9 mouse cellular contexts compared by ENCODE assay signal in the genomic region with DNA sequence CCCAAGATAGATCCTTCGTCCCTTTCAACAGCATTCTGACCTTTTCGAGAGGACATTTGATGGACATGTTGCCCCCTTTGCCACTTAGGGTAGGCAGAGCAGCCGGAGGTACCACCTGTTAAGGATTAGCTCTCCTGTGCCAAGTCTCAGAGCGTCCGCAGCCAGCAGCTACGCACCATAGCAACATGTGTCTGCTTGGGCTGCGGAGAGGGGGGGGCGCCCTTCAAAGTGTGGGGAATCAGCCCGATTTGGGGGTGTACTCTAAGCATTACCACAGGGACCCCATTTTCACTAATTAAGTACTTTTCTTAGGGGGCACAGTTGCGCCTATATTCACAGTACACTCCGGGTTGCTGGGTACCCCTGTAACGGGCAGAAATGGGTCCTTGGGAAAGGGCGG.
DNase-seq lines count a peak whose midpoint lies in the region; ATAC-seq and TF ChIP-seq lines count a peak whose summit lies in the region.
"Had no signal": no experiment of that assay in that cellular context is flagged by ENCODE, and none has a peak within 500 bp of the region (broad histone marks: within the 10 kb centered on the region; RNA-seq: fewer than 3 reads in every experiment).

No protein-coding gene starts in this region.

- peak overlapping the region; percentile 9; the same call in 1 of the 2 replicates for H3K9ac ChIP-seq in liver, embryonic 11.5 days (ENCODE audit: low read depth, low read length)
- peak overlapping the region; percentile 32; the same call in 1 of the 2 replicates for H3K9ac ChIP-seq in embryonic facial prominence, embryonic 13.5 days
- H3K9ac ChIP-seq in hindbrain, postnatal 0 days (replicated peaks; ENCODE audit: low read length), result peak overlapping the region; percentile 31
- no peak overlapping the region for H3K9ac ChIP-seq in neural tube, embryonic 12.5 days

- no peak for TF ChIP-seq CTCF in hindbrain, postnatal 0 days (IDR thresholded peaks at IDR 0.05; ENCODE audit: low read depth)

- peak overlapping the region; percentile 51 for H3K4me2 ChIP-seq in liver, embryonic 11.5 days
- peak overlapping the region; percentile 55 for H3K4me2 ChIP-seq in embryonic facial prominence, embryonic 13.5 days
- H3K4me2 ChIP-seq in hindbrain, postnatal 0 days (ENCODE audit: low read depth, low read length), result peak overlapping the region; percentile 37
- peak overlapping the region; percentile 52 for H3K4me2 ChIP-seq in neural tube, embryonic 12.5 days (replicated peaks)

- H3K27me3 ChIP-seq in liver, embryonic 11.5 days (replicated peaks; ENCODE audit: control insufficient read depth, insufficient read depth, low read length), result peaks cover 8% of the 10 kb centered on the region
- no peaks in the 10 kb centered on the region for H3K27me3 ChIP-seq in embryonic facial prominence, embryonic 13.5 days
- H3K27me3 ChIP-seq in hindbrain, postnatal 0 days (ENCODE audit: insufficient read depth, low read length), result no peaks in the 10 kb centered on the region
- H3K27me3 ChIP-seq in neural tube, embryonic 12.5 days (replicated peaks), result no peaks in the 10 kb centered on the region

- WGBS in liver, embryonic 11.5 days, result 50% methylated on average over 13 of the region's 13 CpGs
- WGBS in embryonic facial prominence, embryonic 13.5 days, result 49% methylated on average over 13 of the region's 13 CpGs
- 53% methylated on average over 13 of the region's 13 CpGs for WGBS in hindbrain, postnatal 0 days
- WGBS in neural tube, embryonic 12.5 days, result 50% methylated on average over 13 of the region's 13 CpGs

- peak overlapping the region; percentile 28 for H3K4me3 ChIP-seq in liver, embryonic 11.5 days (ENCODE audit: low read depth, low read length)
- peak overlapping the region; percentile 54 for H3K4me3 ChIP-seq in embryonic facial prominence, embryonic 13.5 days
- peak overlapping the region; percentile 47 for H3K4me3 ChIP-seq in hindbrain, postnatal 0 days (ENCODE audit: low read length)
- peak overlapping the region; percentile 46 for H3K4me3 ChIP-seq in neural tube, embryonic 12.5 days
- H3K4me3 ChIP-seq: myocyte had no signal

- H3K27ac ChIP-seq in liver, embryonic 11.5 days (ENCODE audit: low read depth, low read length), result peak overlapping the region; percentile 16
- H3K27ac ChIP-seq in embryonic facial prominence, embryonic 13.5 days, result no peak overlapping the region
- peak overlapping the region; percentile 74 for H3K27ac ChIP-seq in hindbrain, postnatal 0 days
- H3K27ac ChIP-seq in neural tube, embryonic 12.5 days, result no peak overlapping the region

- no peaks in the 10 kb centered on the region for H3K4me1 ChIP-seq in liver, embryonic 11.5 days (replicated peaks; ENCODE audit: control insufficient read depth, insufficient read depth, low read length)
- H3K4me1 ChIP-seq in embryonic facial prominence, embryonic 13.5 days, result peaks cover 13% of the 10 kb centered on the region
- H3K4me1 ChIP-seq in hindbrain, postnatal 0 days (ENCODE audit: insufficient read depth, low read length), result no peaks in the 10 kb centered on the region
- H3K4me1 ChIP-seq in neural tube, embryonic 12.5 days, result no peaks in the 10 kb centered on the region

- DNase-seq in liver, embryonic 11.5 days (ENCODE audit: low spot score), result no peak
- DNase-seq in liver, result no peak
- DNase-seq in hindbrain, postnatal 0 days (ENCODE audit: low spot score), result peak; percentile 56
- DNase-seq in embryo, embryonic 11 days, result no peak
- DNase-seq in spleen, postnatal 36 days (ENCODE audit: low spot score in 2 of 2), result no peak
- no peak for DNase-seq in right cerebral cortex, postnatal 36 days (ENCODE audit: low spot score in 2 of 2)

- no peak for ATAC-seq in liver, embryonic 11.5 days (replicated peaks; ENCODE audit: low FRiP score)
- no peak for ATAC-seq in embryonic facial prominence, embryonic 13.5 days (ENCODE audit: insufficient number of reproducible peaks, insufficient read depth, low FRiP score, low TSS enrichment, low read depth)
- no peak for ATAC-seq in hindbrain, postnatal 0 days
- no peak for ATAC-seq in neural tube, embryonic 12.5 days (ENCODE audit: low FRiP score, low read depth)

- no peaks in the 10 kb centered on the region for H3K36me3 ChIP-seq in liver, embryonic 11.5 days (ENCODE audit: control insufficient read depth, insufficient read depth, low read length)
- 0 out of 2 replicates have a peak, but pooled peaks cover 8% of the 10 kb centered on the region for H3K36me3 ChIP-seq in embryonic facial prominence, embryonic 13.5 days
- H3K36me3 ChIP-seq in hindbrain, postnatal 0 days (ENCODE audit: insufficient read depth, low read length), result no peaks in the 10 kb centered on the region
- no peaks in the 10 kb centered on the region for H3K36me3 ChIP-seq in neural tube, embryonic 12.5 days

- H3K9me3 ChIP-seq in liver, embryonic 11.5 days (ENCODE audit: control insufficient read depth, low read length), result peaks cover 31% of the 10 kb centered on the region
- H3K9me3 ChIP-seq in embryonic facial prominence, embryonic 13.5 days, result peaks cover 47% of the 10 kb centered on the region
- peaks cover 6% of the 10 kb centered on the region; the same call in 1 of the 2 replicates for H3K9me3 ChIP-seq in hindbrain, postnatal 0 days (ENCODE audit: low read length)
- H3K9me3 ChIP-seq in neural tube, embryonic 12.5 days, result peaks cover 46% of the 10 kb centered on the region

Comparison
In these comparisons a context has a peak if more than half of its experiments do, and no peak if none do; other contexts are left out.
1. H3K27ac ChIP-seq: peak in liver, embryonic 11.5 days (single experiment) and hindbrain, postnatal 0 days (single experiment); none in embryonic facial prominence, embryonic 13.5 days (single experiment) and neural tube, embryonic 12.5 days (single experiment).
2. Peak in every context shown above with its lines, with median percentiles within 50 percentile points of each other: H3K4me2 ChIP-seq and H3K4me3 ChIP-seq.